Mouse (Mus musculus) kidney, postnatal 25 days (tissue): ENCODE results near the gene Mpeg1.
A peak's percentile ranks its signal among the peaks of the same experiment; 100 is the strongest.

Source experiments
- DNase-seq, 2 experiments: peaks; one replicate each; pipeline ENCODE4 v3.0.0; 2021; ENCODE audit warnings: mixed read lengths in 2 of 2

Mpeg1 gene

DNA sequence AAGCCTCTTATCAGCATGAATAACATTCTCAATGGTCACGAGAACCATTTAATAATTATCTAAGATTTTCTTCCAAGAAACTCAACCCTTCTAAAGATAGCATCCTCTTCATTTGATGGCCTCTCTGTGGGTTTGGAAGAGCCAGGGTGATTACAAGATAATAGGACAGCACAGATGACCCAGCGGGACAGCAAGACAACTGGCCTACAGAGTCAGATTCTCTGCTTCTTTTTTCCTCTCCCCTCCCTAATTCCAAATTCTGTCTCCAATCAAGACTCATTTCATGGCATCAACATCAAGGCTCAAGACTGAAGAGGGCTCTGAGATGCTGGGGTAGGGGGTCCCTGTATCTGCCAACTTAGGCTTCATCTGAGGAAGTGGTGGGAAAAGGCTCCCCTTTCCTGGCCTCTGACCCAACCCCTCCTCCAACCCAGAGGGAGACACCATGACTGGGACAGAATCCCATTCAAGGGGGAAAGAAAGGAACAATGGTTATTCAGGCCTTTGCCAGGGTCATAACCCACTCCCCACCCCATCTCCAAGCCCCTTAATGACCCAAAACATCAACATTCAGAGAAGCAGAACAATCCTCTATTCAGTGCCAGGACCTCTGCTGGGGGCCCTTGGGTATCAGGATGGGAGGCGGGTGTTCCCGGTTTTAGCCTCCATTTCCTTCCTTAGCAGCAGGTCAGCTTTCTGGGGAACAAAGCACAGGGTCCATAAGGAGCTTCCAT lies 33.0 kb downstream of the Mpeg1 start:
- no peak for DNase-seq

DNA sequence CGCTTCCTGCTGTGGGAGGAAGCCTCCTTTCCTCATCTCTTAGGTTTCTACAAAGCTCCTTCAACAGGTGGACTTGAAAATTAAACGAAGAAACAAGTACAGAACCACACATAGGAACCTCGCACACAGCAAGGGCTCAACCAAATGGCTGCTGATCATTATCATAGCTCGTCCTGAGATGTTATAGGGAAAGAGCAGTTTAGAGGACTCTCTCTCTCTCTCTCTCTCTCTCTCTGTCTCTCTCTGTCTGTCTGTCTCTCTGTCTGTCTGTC lies 33.5 kb downstream of the Mpeg1 start:
- no peak for DNase-seq

DNA sequence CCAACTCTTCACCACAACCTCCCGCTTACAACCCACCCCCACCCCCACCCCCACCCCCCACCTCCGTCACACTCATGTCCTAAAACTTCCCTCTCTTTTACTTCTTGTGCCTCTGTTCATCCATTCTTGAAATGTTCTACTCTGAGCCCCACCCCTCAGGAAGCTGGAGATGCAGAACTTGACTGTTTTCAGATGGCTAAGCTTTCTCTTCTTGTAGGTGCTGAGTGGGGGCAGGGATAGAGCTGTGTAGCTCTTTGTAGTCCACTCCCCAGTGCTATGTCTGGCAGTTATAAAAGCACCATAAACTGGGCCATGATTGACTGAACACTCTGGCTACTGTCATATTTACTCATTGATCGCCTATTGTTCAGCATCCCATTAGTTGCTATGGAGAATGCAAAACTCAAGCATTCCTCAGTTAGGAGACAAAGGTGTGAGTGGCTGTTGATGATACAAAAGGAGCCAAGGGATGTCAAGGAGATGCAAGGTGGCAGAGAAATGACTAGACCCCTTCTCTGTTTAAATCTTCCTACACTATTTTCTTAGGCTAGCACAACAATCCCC lies 34.5 kb downstream of the Mpeg1 start:
- no peak for DNase-seq

DNA sequence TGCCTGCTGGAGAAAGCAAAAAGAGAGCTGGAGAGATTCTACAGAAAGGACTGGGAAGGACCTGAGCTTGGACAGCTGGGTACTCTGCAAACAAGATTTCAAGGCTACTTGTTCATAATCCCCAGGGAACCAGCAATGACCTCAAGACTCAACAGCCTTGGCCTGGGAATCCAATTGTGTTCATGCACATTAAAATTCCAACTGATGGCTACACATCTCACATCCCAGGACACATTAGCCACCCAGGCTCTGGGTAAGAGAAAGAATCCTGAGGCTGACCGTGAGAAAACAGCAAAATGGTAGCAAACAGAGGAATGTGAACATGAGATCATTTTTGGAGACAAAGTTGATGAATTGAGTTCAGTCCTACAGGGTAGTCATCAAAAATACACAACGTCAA lies 35.7 kb downstream of the Mpeg1 start:
- no peak for DNase-seq

DNA sequence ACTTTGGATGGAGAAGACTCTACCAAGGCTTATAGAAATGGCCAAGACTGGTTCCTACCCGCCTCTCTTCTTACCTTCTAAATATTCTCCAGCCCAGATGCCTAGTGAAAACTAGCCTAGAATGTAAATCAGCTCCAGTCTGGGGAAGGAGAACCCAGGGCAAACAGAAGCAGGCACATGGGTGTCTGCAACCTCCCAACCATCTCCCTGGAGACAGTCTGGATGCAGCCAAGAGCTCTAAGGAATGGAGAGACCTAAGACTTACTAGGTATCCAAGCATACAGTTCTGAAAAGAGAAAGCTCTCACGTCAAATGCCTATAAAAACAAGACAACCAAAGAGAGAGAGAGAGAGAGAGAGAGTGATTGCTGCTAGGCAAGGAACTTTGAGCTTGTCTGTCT lies 37.3 kb downstream of the Mpeg1 start:
- no peak for DNase-seq

DNA sequence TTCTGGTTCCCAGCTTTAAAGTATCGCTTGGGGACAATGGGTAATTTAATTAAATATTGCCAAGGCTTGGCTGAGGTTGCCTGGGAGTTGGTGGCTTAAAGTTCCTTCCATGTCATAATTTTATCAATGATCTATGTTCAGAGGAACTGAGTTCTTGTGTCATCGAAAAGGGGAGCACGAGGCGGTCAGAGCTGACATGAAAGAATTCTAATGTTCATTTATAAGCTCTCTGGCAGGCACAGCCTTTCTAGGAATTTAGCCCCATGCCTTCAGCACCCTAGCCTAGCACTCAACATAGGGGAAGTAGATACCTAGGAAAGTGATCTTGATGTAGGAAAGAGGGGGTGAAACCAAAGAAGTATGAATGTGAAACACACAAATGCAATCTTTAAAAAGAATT lies 37.7 kb downstream of the Mpeg1 start:
- DNase-seq: no peak

DNA sequence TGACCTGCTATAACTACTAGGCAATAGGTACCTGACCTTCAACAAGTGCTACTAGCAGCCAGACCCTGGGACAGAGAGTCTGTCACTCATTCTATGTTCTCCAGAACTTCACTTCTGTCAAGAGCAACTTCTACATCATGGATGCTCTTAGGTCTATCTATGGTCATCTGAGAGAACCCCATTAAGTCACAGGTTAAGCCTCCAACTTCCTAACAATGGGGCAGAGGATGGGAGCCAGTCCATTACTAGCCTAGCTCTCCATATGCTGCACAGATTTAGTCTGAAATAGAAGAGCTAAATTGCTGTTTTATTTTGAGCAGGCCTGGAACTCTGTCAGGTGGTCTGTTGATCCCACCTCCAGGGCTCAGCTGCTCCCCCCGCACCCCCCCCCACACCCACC lies 38.4 kb downstream of the Mpeg1 start:
- DNase-seq: no peak

DNA sequence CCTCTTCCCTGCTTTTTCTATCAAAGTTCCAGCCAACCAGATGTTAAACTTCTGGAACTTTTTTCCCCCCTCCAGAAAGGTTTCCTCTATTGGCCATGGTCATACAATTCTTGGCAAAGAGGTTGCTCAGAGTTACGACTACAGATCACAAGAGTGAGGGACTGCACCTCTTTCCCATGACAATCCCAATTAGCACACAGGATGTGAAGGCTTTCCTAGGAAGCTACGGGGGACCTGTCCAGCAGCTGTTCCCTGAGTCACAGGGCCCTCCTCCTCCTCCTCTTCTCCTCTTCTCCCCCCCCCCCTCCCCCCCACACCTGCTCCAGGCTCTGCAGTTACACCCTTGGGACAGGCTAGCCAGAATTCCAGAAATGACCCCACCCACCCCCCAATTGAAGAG lies 38.9 kb downstream of the Mpeg1 start:
- no peak for DNase-seq

DNA sequence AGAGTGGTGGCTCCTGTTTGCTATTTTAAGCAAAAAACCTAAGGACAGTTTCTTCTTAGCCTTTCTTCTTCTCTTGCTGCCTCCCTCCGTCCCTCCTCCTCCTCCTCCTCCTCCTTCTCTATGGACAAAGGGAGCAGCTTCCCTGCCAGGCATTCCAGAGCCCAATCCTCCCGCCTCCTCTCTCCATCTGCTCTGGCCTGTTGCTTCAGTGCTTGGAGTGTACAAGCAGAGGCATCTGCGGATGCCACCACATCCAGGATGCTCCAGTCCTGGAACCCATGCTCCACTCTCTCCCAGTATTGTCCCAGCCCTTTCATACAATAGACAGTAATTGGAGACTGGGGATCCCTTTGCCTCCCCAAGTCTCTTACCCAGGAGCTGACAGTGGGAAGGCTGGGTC lies 39.5 kb downstream of the Mpeg1 start:
- peak in 1 of 2 experiments; percentile 48 for DNase-seq

DNA sequence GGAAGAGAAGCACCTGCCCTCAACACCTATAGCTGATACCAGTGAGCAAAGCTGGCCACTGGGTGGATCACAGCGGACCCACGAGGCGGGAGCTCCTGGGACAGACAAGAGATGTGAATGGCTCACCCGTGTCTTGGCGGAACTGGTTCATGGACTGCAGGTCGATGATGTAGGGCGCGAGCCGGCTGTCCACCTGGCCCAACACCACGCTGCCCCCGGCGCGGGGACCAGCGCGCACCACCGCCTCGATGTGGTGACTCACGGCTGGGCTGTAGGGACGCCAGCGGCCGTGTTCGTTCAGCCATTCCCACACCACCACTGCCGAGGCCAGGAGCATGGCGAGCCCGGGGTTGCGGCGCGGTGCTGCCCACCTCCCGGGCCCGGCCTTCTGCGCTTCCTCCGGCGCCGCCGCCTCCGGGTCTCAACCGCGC lies 40.3 kb downstream of the Mpeg1 start:
- peak; percentile 32 to 64 for DNase-seq

DNA sequence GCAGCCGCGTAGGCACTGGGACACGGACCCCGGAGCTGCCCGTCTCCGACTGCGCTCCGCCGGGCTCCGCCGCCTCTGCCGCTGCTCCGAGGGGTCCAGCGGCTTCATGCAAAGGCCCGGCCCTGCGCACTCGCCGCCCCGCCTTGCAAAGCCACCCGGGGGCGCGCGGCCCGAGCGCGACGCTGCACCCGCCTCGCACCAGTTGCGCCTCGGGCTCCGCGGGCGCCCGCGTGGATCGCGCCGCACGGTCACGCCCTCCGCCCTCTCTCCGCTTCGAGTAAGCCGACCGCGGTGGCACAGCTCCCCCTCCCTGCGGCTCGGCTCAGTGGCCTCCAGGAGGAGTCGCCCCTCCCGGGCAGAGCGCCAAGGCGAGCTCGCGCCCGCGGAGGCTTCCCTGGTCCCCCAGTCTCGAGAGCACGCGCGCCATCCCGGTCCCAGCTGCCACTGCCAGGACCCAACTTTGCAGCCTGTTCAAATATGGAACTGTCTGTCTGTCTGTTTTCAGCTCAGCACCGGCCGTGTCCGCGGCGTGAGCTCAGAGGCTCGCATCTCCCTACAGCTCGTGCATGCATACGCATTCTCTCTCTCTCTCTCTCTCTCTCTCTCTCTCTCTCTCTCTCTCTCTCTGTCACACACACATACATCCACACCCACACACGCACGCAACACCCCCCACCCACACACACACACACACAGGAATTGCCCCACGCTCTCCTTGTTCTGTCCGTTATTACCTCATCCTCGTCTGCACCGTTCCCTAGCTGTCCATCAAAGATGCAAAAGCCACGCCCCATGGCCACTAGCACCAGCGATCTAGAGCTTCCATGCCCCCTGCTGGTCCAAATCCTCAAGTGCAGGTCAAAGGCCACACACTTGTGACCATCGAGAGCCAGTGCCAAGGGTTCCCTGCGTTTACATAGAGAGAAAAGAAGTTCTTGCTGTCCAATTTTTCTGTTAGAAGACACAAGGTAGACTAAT lies 41.1 kb downstream of the Mpeg1 start, which contains the start of gene Dtx4:
Gene Dtx4 (minus strand): TSS at position 85 of the 978 bp plus-strand sequence.
- DNase-seq: peak; percentile 95 to 99

DNA sequence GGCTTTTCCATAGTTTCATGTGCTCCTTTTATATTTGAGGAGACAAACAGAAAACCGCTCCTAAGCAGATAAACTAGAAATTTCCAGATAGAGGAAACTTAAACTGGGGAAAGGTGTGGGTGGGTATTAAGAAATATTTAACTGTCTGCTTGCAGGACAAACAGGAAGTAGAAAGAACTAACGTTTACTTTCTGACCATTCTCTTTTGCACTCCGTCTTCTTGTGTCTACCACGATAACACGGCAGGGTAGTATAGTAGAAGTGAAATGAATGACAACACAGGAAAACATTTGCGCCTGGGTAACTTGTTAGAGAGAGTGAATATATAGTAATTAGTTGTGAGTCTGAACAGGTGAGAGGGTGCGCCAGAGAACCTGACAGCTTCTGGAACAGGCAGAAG lies 42.2 kb downstream of the Mpeg1 start:
- DNase-seq: no peak

DNA sequence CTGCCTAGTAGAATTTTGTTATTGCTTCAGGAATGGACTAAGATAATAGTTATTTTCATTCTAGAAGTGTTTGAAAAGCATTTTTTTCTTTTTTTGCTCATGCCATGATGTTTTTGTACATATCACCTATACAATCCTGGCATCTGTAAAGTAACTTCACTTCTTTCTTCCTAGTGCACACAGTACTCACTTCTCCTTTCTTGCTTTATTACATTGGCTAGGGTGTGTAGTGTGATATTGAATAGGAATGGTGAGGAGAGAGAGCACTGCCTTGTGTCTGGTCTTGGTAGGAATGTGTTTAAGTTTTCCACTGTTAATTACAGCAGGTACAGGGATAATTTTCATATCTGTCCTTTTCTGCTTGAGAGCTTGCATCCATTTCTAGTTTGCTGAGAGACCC lies 54.0 kb downstream of the Mpeg1 start:
- DNase-seq: no peak
